36 mouse cellular contexts compared by ENCODE assay signal in genomic region chr17:31668306-31668705, GRCm38 (mm10). TPM values are rescaled to one million over a fixed set of nuclear protein-coding genes. Genes with fewer than 3 reads are reported as not detected.
"Had no signal": no experiment of that assay in that cellular context is flagged by ENCODE, and none has a peak within 500 bp of the region (broad histone marks: within the 10 kb centered on the region; RNA-seq: fewer than 3 reads in every experiment).

No protein-coding gene starts in this region.

- H3K27me3 ChIP-seq: embryonic facial prominence, embryonic 12.5 days; embryonic facial prominence, embryonic 13.5 days; embryonic facial prominence, embryonic 15.5 days; forebrain, embryonic 12.5 days; forebrain, embryonic 13.5 days; forebrain, embryonic 15.5 days had no signal

- ATAC-seq: forebrain, embryonic 13.5 days; forebrain, embryonic 14.5 days; forebrain, embryonic 15.5 days; forebrain, embryonic 16.5 days; forebrain, postnatal 0 days had no signal

- DNase-seq: cerebellum, adult 2 months; cerebellum, adult 8-10 months; cerebellum, adult 9-10 months; cerebellum, adult 9-11 months; cerebellum, postnatal 10 days; cerebellum, postnatal 14 days; cerebellum, postnatal 25 days; cerebellum, postnatal 36 days; embryo, embryonic 11 days; forebrain, postnatal 0 days; gastrocnemius, adult 2 months; gastrocnemius, postnatal 10 days; gastrocnemius, postnatal 14 days; gastrocnemius, postnatal 25 days; gastrocnemius, postnatal 36 days; heart, adult 11 months; heart, adult 18-20 months; heart, adult 2 months had no signal

- H3K36me3 ChIP-seq: embryonic facial prominence, embryonic 12.5 days; embryonic facial prominence, embryonic 13.5 days; embryonic facial prominence, embryonic 15.5 days; forebrain, embryonic 10.5 days; forebrain, embryonic 12.5 days; forebrain, embryonic 15.5 days had no signal

- H3K4me1 ChIP-seq: embryonic facial prominence, embryonic 12.5 days; embryonic facial prominence, embryonic 13.5 days; embryonic facial prominence, embryonic 15.5 days; forebrain, embryonic 13.5 days; forebrain, embryonic 15.5 days had no signal

- H3K4me3 ChIP-seq: embryonic facial prominence, embryonic 12.5 days; embryonic facial prominence, embryonic 13.5 days; embryonic facial prominence, embryonic 15.5 days; erythroblast, embryonic 14.5 days; forebrain, embryonic 10.5 days; forebrain, embryonic 12.5 days; forebrain, embryonic 13.5 days; forebrain, embryonic 15.5 days; gastrocnemius, adult 2 months; heart, adult 2 months had no signal

- H3K9me3 ChIP-seq: embryonic facial prominence, embryonic 12.5 days; embryonic facial prominence, embryonic 13.5 days; embryonic facial prominence, embryonic 15.5 days; forebrain, embryonic 10.5 days; forebrain, embryonic 12.5 days; forebrain, embryonic 13.5 days; forebrain, embryonic 15.5 days had no signal

- H3K9ac ChIP-seq: embryonic facial prominence, embryonic 12.5 days; embryonic facial prominence, embryonic 13.5 days; embryonic facial prominence, embryonic 15.5 days; forebrain, embryonic 12.5 days; forebrain, embryonic 13.5 days; forebrain, embryonic 15.5 days; forebrain, postnatal 0 days had no signal

- H3K4me2 ChIP-seq: embryonic facial prominence, embryonic 12.5 days; embryonic facial prominence, embryonic 13.5 days; embryonic facial prominence, embryonic 15.5 days; forebrain, embryonic 12.5 days; forebrain, embryonic 13.5 days; forebrain, embryonic 15.5 days had no signal

- H3K27ac ChIP-seq: embryonic facial prominence, embryonic 12.5 days; embryonic facial prominence, embryonic 13.5 days; embryonic facial prominence, embryonic 15.5 days; forebrain, embryonic 10.5 days; forebrain, embryonic 12.5 days; forebrain, embryonic 13.5 days; forebrain, embryonic 15.5 days; gastrocnemius, adult 2 months; heart, adult 2 months had no signal

RNA-seq across cellular contexts. Expression of gene Cryaa, which starts 9.3 kb away (rescaled TPM):
- total RNA-seq: common myeloid progenitor, adult 5-6 weeks; forebrain, postnatal 0 days; gastrocnemius, adult 18-20 months; gastrocnemius, adult 2 months; gastrocnemius, adult 8-10 months; gastrocnemius, postnatal 10 days; gastrocnemius, postnatal 14 days; gastrocnemius, postnatal 25 days; gastrocnemius, postnatal 36 days; gastrocnemius, postnatal 4 days; granulocyte monocyte progenitor cell, adult 5-6 weeks; heart, adult 18-20 months; heart, adult 2 months; heart, adult 8-10 months had no signal
- polyA plus RNA-seq: embryonic facial prominence, embryonic 13.5 days; erythroblast, embryonic 14.5 days; forebrain, embryonic 10.5 days; forebrain, embryonic 11.5 days; forebrain, embryonic 12.5 days; forebrain, embryonic 13.5 days; forebrain, embryonic 15.5 days; forebrain, embryonic 16.5 days; forebrain, postnatal 0 days; gonadal fat pad, adult 2 months had no signal
